Mouse (Mus musculus) heart, adult 2 months (tissue): ENCODE results near the gene Katnb1.

Experiments used
- CTCF ChIP-seq: fragments of 200-600 bp; IDR thresholded peaks from 2 replicates; pipeline ENCODE4 v1.8.1; 2022; ENCODE audit warnings: antibody characterized with exemption, mild to moderate bottlenecking, moderate library complexity
- EP300 ChIP-seq: fragments of 200-500 bp; IDR thresholded peaks from 2 replicates; pipeline ENCODE4 v1.6.1; 2011; ENCODE audit warnings: low read depth, low read length, control low read depth; ENCODE audit not compliant: insufficient read depth
- POLR2A ChIP-seq: fragments of 200-500 bp; IDR thresholded peaks from 2 replicates; pipeline ENCODE4 v1.6.1; 2011; ENCODE audit warnings: mild to moderate bottlenecking, low read depth, low read length, control low read depth; ENCODE audit not compliant: insufficient read depth

DNA sequence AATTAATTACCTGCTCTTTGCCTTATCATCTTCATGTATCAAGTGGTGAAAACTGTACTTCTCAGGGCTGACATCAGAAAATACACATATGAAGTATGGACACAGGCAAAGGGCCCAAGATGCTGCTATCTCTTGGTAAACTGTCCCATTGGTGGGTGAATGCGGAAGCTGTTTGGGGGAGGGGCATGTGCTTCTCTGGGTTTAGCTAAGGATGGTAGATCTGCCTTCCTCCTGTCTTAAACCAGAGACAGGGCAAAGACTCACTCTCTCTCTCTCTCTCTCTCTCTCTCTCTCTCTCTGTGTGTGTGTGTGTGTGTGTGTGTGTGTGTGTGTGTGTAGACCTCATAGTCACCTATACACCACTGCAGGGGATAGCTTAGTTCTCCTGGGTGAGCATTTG, 60.0 kb downstream of the Katnb1 start:
- TF ChIP-seq CTCF, result no peak
- no peak for TF ChIP-seq POLR2A
- no peak for TF ChIP-seq EP300
